Mouse (Mus musculus) embryonic facial prominence, embryonic 13.5 days (tissue): ENCODE measurements around the gene Btbd3. TPM values are rescaled to one million over a fixed set of nuclear protein-coding genes. Genes with fewer than 3 reads are reported as not detected.

Source experiments
- ATAC-seq: fragments of 200-750 bp; cut with Nextera tagmentation; 2 replicates; pipeline ENCODE4 v1.8.0; 2017; ENCODE audit warnings: low read depth; ENCODE audit not compliant: insufficient number of reproducible peaks, insufficient read depth, low FRiP score, low TSS enrichment
- H3K27ac ChIP-seq: fragments of 300-500 bp; sonication (generic); 2 replicates; pipeline ENCODE4 v1.5.1; 2015; ENCODE audit warnings: moderate library complexity, mild to moderate bottlenecking, inconsistent platforms
- H3K27me3 ChIP-seq: fragments of 300-500 bp; sonication (generic); 2 replicates; pipeline ENCODE4 v1.6.1; 2015; ENCODE audit warnings: mild to moderate bottlenecking, inconsistent platforms
- H3K36me3 ChIP-seq: fragments of 300-500 bp; sonication (generic); 2 replicates; pipeline ENCODE4 v1.6.1; 2015; ENCODE audit warnings: mild to moderate bottlenecking, inconsistent platforms
- H3K4me1 ChIP-seq: fragments of 300-500 bp; sonication (generic); 2 replicates; pipeline ENCODE4 v1.6.1; 2015; ENCODE audit warnings: inconsistent platforms
- H3K4me2 ChIP-seq: fragments of 300-500 bp; sonication (generic); 2 replicates; pipeline ENCODE4 v1.6.1; 2015; ENCODE audit warnings: moderate library complexity, mild to moderate bottlenecking, inconsistent platforms
- H3K4me3 ChIP-seq: fragments of 300-500 bp; sonication (generic); 2 replicates; pipeline ENCODE4 v1.5.1; 2015; ENCODE audit warnings: mild to moderate bottlenecking, inconsistent platforms
- H3K9ac ChIP-seq: fragments of 300-500 bp; sonication (generic); 2 replicates; pipeline ENCODE4 v1.6.1; 2015; ENCODE audit warnings: mild to moderate bottlenecking, inconsistent platforms
- H3K9me3 ChIP-seq: fragments of 300-500 bp; sonication (generic); 2 replicates; pipeline ENCODE4 v1.6.1; 2016; ENCODE audit warnings: inconsistent platforms
- WGBS: fragments of 180-500 bp; shearing (Covaris S2); methylation state at CpG from one replicate; pipeline ENCODE4 v1.1.7; 2015; ENCODE audit warnings: mixed read lengths; 5-methylcytosine and 5-hydroxymethylcytosine counted together
- polyA plus RNA-seq: library from polyadenylated mRNA; unstranded; fragments of >200 nt; fragmentation: Nextera tagmentation; extraction: Ambion mirVana; gene quantifications from 2 replicates; pipeline ENCODE4 v1.2.1, GENCODE M21; 2015

The Btbd3 gene
- 25.8 and 30.2 TPM in 2 replicates for polyA plus RNA-seq

DNA sequence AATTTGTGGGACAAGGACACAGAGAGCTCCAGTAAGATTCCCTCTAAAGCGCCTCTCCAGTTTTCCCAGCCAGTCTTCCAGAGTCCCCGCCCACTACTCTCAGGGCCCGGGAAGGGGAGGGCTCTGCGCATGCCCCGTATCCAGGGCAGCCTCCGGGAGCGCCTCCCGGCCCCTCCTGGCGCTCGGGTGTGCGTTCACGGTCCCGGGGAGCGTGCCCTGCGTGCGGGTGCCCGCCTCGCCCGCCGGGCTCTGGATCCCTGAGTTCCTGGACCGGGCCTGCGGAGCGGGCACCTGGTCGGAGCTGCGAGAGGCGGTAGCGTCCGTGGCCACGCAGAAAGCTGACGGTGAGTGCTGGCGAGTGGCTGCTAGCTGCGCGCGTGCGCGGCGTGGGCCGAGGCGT lies at the start of gene Btbd3:
Gene Btbd3 (plus strand): TSS at position 155 of the 400 bp plus-strand sequence.
- Histone ChIP-seq H3K9ac (peak within 1 kb of the TSS; percentile 93), H3K4me3 (peak within 1 kb of the TSS; percentile 91), H3K27ac (peak within 1 kb of the TSS; percentile 94), H3K9me3 (no peaks in the 10 kb centered on the region), H3K4me1 (peaks cover 21% of the 10 kb centered on the region), H3K36me3 (no peaks in the 10 kb centered on the region), H3K27me3 (no peaks in the 10 kb centered on the region), H3K4me2 (peak within 1 kb of the TSS; percentile 73)
- under 1% methylated on average over 39 of the region's 39 CpGs for WGBS
- ATAC-seq: peak; percentile 98

GRCm38 (mm10) chr2:138215561-138215960 lies 40.8 kb upstream of the Btbd3 start:
- Histone ChIP-seq H3K36me3 (no peaks in the 10 kb centered on the region), H3K27me3 (no peaks in the 10 kb centered on the region), H3K4me1 (peaks cover 6% of the 10 kb centered on the region; the same call in 1 of the 2 replicates), H3K4me2 (no peak overlapping the region), H3K27ac (peak overlapping the region; percentile 51; the same call in 1 of the 2 replicates), H3K9ac (no peak overlapping the region), H3K4me3 (no peak overlapping the region), H3K9me3 (no peaks in the 10 kb centered on the region)
- ATAC-seq: no peak
- 25% methylated on average over 2 of the region's 2 CpGs for WGBS

DNA sequence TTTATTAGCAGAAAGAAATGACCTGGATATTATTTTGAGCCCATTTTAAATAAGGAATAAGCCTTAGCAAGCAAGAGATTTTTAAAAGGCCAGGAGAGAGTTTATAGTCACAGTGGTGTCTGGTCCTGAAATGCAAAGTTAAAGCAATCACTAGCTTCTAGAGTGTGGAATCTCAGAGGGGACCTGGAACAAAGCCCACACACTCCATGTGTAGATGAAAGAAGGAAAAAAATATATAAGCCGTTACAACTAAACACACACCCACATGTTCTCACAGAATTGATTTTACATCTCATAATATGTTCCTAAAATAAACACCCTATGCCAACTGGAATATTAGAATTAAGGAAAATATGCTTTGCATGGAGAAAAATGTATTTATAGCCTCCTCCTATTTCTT lies 36.1 kb upstream of the Btbd3 start:
- no peak overlapping the region for H3K4me3 ChIP-seq
- H3K27ac ChIP-seq: no peak overlapping the region
- H3K4me1 ChIP-seq: peaks cover 23% of the 10 kb centered on the region
- no peak overlapping the region for H3K4me2 ChIP-seq
- no peaks in the 10 kb centered on the region for H3K27me3 ChIP-seq
- WGBS: 59% methylated on average over 1 of the region's 1 CpGs
- no peaks in the 10 kb centered on the region for H3K9me3 ChIP-seq
- no peaks in the 10 kb centered on the region for H3K36me3 ChIP-seq
- ATAC-seq: no peak
- H3K9ac ChIP-seq: no peak overlapping the region

- ATAC-seq: no peak
- no peak overlapping the region for H3K27ac ChIP-seq
- no peak overlapping the region for H3K4me3 ChIP-seq
- no peaks in the 10 kb centered on the region for H3K9me3 ChIP-seq
- H3K36me3 ChIP-seq: no peaks in the 10 kb centered on the region
- H3K27me3 ChIP-seq: no peaks in the 10 kb centered on the region
- H3K4me1 ChIP-seq: no peaks in the 10 kb centered on the region
- WGBS: 66% methylated on average over 5 of the region's 5 CpGs
- no peak overlapping the region for H3K4me2 ChIP-seq
- H3K9ac ChIP-seq: no peak overlapping the region
Observed at GRCm38 (mm10) chr2:138232247-138232646, 24.1 kb upstream of the Btbd3 start.

GRCm38 (mm10) chr2:138236149-138236548 lies 20.2 kb upstream of the Btbd3 start:
- Histone ChIP-seq H3K27me3 (no peaks in the 10 kb centered on the region), H3K4me3 (no peak overlapping the region), H3K4me1 (no peaks in the 10 kb centered on the region), H3K9ac (no peak overlapping the region), H3K36me3 (no peaks in the 10 kb centered on the region), H3K27ac (no peak overlapping the region), H3K9me3 (no peaks in the 10 kb centered on the region), H3K4me2 (no peak overlapping the region)
- WGBS: 94% methylated on average over 2 of the region's 2 CpGs
- ATAC-seq: no peak

GRCm38 (mm10) chr2:138242452-138242851 lies 13.9 kb upstream of the Btbd3 start:
- H3K36me3 ChIP-seq: no peaks in the 10 kb centered on the region
- H3K27me3 ChIP-seq: no peaks in the 10 kb centered on the region
- no peak for ATAC-seq
- 0 out of 2 replicates have a peak, but pooled peaks cover 3% of the 10 kb centered on the region for H3K4me1 ChIP-seq
- H3K4me3 ChIP-seq: no peak overlapping the region
- no peak overlapping the region for H3K9ac ChIP-seq
- H3K27ac ChIP-seq: no peak overlapping the region
- H3K9me3 ChIP-seq: no peaks in the 10 kb centered on the region
- no peak overlapping the region for H3K4me2 ChIP-seq
- WGBS: 48% methylated on average over 5 of the region's 5 CpGs

DNA sequence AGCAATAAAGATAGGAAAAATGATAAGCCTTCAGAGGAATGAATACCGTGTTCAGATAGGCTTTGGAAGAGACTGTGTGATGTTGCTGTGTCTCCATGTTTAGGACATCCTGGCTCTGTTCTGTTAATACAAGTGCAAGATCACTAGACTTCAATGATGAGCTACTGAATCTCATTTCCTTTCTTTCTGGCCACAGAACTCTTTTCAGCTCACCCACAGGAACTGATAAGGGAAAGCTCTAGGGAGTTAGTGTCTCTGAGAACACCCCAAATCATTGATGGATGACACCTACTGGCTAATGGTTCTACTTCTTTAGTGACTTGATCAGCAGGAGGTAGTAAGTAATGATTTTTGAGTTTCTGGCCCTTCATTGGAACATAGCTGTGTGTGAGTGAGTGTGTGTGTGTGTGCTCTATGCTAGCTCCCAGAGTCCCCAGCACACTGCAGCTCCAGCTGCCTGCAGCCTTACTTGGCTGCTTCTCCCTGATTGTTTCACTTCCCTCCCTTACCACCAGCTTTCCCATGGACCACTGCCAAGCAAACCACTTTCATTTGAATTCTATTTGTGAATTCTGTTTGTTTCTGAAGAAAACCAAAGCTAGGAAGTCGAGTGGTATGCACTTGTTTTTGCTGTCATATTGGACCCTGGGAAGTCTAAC lies 10.6 kb upstream of the Btbd3 start:
- H3K36me3 ChIP-seq: no peaks in the 10 kb centered on the region
- H3K4me2 ChIP-seq: no peak overlapping the region
- 0 out of 2 replicates have a peak, but pooled peaks cover 3% of the 10 kb centered on the region for H3K4me1 ChIP-seq
- H3K27me3 ChIP-seq: no peaks in the 10 kb centered on the region
- H3K27ac ChIP-seq: 0 out of 2 replicates have a peak overlapping the region, but pooled peaks have one; percentile 64
- ATAC-seq: no peak
- no peaks in the 10 kb centered on the region for H3K9me3 ChIP-seq
- no peak overlapping the region for H3K9ac ChIP-seq
- no peak overlapping the region for H3K4me3 ChIP-seq
- WGBS: 57% methylated on average over 2 of the region's 2 CpGs

GRCm38 (mm10) chr2:138247986-138248385 lies 8.4 kb upstream of the Btbd3 start:
- no peak overlapping the region for H3K4me2 ChIP-seq
- no peak overlapping the region for H3K9ac ChIP-seq
- H3K4me3 ChIP-seq: no peak overlapping the region
- WGBS: 44% methylated on average over 2 of the region's 2 CpGs
- no peak overlapping the region for H3K27ac ChIP-seq
- H3K4me1 ChIP-seq: 0 out of 2 replicates have a peak, but pooled peaks cover 3% of the 10 kb centered on the region
- no peak for ATAC-seq
- H3K36me3 ChIP-seq: no peaks in the 10 kb centered on the region
- no peaks in the 10 kb centered on the region for H3K9me3 ChIP-seq
- no peaks in the 10 kb centered on the region for H3K27me3 ChIP-seq

DNA sequence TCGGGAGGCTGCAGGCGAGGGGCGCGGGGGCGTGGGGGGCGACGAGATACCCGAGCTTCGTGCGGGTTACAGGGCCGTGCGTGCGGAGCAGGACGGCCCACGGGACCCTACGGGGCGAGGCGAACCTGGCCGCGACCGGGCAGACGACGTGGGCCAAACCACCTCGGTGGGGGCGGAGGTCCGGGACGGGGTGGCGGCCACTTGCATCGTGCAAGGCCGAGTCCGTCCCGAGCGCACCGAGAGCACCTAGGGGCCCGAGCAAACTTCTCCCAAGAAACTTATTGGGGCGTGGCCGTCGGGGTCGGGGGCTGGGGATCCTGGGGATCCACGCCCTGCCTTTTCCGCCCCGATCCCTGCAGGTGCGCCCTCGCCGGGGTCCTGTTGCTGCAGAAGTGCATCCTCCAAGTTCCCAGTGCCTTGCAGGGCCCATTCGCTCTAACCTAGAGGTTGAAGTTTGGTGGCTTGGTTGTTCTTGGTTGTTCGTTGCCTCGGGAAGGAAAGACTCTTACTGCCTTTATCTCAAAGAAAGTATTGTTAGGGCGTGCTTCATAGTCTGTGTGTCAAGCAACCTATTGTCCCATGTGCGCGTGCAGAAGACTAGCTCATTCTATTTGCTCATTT lies 596 bp downstream of the Btbd3 start:
- WGBS: under 1% methylated on average over 49 of the region's 51 CpGs
- H3K4me3 ChIP-seq: peak overlapping the region; percentile 91
- H3K27ac ChIP-seq: peak overlapping the region; percentile 94
- no peaks in the 10 kb centered on the region for H3K9me3 ChIP-seq
- no peaks in the 10 kb centered on the region for H3K27me3 ChIP-seq
- peak overlapping the region; percentile 93 for H3K9ac ChIP-seq
- peak; percentile 60 for ATAC-seq
- H3K4me2 ChIP-seq: peak overlapping the region; percentile 73
- H3K4me1 ChIP-seq: peaks cover 21% of the 10 kb centered on the region
- H3K36me3 ChIP-seq: no peaks in the 10 kb centered on the region

DNA sequence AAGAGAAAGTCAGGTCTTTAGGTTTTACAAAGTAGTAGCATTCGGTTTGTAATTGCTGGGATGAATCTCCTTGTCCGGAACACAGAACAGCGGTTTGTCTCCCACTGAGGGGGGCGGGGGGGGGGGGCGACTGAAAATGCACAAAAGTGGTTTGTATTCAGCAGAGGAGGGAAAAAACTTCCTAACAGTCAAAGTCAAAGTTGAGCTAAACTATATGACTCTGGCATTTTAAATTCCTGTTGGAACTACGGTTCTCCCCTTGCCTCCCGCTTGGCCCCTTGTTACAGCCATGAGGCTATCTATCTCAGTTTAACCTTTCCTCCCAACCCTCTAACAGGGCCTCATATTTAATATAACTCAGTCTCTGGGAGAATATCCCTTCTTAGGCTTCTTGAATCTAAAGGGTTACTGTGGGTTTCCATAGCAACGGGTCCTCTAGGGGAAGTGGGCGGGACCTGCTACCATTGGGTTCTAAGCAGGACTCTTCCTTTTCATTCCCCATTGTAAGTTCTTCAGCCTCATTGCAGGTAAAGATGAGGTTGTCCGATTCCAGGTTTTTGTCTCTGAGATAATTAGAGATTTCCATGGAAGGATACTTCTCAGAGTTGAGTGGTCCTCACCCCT lies 1.4 kb downstream of the Btbd3 start:
- under 1% methylated on average over 10 of the region's 10 CpGs for WGBS
- Histone ChIP-seq H3K4me3 (peak overlapping the region; percentile 91), H3K9ac (peak overlapping the region; percentile 93), H3K9me3 (no peaks in the 10 kb centered on the region), H3K27me3 (no peaks in the 10 kb centered on the region), H3K27ac (peak overlapping the region; percentile 94; the same call in 1 of the 2 replicates), H3K36me3 (no peaks in the 10 kb centered on the region), H3K4me1 (peaks cover 26% of the 10 kb centered on the region), H3K4me2 (peak overlapping the region; percentile 73)
- no peak for ATAC-seq

DNA sequence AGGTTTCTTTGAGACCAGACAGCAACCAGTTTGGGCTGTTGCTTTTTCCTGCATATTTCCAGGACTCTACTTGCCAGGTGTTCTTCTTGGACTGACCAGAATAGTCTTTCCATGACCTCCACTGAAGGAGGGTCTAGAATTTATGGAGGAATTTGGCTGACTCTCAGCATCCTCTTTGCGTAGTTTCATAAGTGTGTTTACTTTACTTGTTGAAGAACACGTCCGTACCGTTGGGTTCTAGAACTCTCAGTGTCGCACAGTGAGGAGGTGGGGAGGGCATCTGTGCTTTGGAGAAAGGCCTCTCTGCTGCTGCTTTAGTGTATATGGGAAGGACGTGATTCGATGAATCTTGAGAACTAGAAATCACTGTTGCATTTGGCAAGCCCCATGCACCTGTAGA lies 4.8 kb downstream of the Btbd3 start:
- H3K27ac ChIP-seq: no peak overlapping the region
- H3K4me2 ChIP-seq: no peak overlapping the region
- H3K27me3 ChIP-seq: no peaks in the 10 kb centered on the region
- H3K9ac ChIP-seq: no peak overlapping the region
- no peak overlapping the region for H3K4me3 ChIP-seq
- ATAC-seq: no peak
- WGBS: 90% methylated on average over 7 of the region's 7 CpGs
- H3K9me3 ChIP-seq: no peaks in the 10 kb centered on the region
- peaks cover 31% of the 10 kb centered on the region for H3K4me1 ChIP-seq
- H3K36me3 ChIP-seq: no peaks in the 10 kb centered on the region
